Mouse (Mus musculus): Measurements from ENCODE around the gene Jak1. TPM values are rescaled to one million over a fixed set of nuclear protein-coding genes. Genes with fewer than 3 reads are reported as not detected.

Jak1 gene
- polyA plus RNA-seq, 1 experiment: 51.7 TPM

DNA sequence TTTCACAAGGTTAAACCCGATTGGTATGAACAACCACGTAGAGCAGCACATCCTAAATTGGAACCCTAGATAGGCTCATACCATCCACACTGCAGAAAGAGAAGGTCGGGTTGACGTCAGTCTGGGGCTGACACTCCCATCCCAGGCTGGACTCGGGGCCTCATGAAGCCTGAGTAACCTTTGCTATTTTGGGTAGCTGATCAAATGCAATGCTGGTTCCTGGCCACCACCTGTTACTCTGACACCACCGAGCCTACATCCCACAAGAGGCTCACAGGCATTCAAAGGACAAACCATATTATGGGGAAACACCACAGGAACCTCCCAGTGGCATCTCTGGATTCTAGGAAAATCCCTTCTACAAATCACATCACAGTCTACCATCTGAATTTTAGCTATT is 28.3 kb downstream of the Jak1 start:
- H3K27ac ChIP-seq (replicated peaks; ENCODE audit: low read depth, low read length): no peak overlapping the region
- H3K4me3 ChIP-seq (ENCODE audit: insufficient read depth, low read depth, low read length): no peak overlapping the region
- H3K4me1 ChIP-seq (ENCODE audit: control insufficient read depth, insufficient read depth, insufficient read length, low read length): peaks cover 24% of the 10 kb centered on the region

DNA sequence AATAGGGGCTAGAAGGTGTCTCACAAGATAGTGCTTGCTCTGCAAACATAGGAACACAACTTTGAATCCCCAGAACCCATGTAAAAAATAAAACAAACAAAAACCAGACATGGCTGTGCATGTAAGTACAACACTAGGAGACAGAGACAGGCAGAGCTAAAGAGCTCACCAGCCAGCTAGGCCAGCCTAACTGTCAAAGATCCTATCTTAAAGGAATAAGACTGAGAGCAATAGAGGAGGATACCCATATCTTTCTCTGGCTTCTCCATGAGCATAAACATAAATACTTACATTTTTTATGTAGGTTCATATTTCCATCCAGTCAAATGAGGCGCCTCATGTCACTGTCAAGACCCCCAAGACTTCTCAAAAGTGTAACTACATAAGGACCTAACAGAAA is 29.1 kb downstream of the Jak1 start:
- no peak overlapping the region for H3K27ac ChIP-seq (replicated peaks; ENCODE audit: low read depth, low read length)
- H3K4me1 ChIP-seq (ENCODE audit: control insufficient read depth, insufficient read depth, insufficient read length, low read length): peaks cover 24% of the 10 kb centered on the region

DNA sequence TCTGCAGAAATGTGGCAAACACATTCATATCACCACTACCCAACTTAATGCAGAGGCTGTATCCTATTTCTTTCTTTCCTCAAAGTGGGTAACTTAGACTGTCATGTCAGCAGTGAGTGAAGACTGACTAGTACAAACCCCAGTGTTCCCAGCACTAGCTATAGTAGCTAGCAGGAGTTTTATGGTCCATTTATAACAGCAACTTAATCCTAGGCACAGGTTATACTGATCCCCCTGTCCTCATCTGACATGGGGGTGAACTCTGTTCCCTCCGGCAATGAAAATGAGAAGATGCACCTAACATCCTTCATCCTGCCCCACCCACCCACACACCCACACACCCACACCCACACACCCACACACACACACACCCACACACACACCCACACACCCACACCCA is 30.3 kb downstream of the Jak1 start:
- no peak overlapping the region for H3K4me3 ChIP-seq (ENCODE audit: insufficient read depth, low read depth, low read length)
- H3K4me1 ChIP-seq (ENCODE audit: control insufficient read depth, insufficient read depth, insufficient read length, low read length): peaks cover 24% of the 10 kb centered on the region
- no peak overlapping the region for H3K27ac ChIP-seq (replicated peaks; ENCODE audit: low read depth, low read length)

More for the DNA sequence above, 29.1 kb downstream of the Jak1 start:
- no peak overlapping the region for H3K4me3 ChIP-seq (ENCODE audit: insufficient read depth, low read depth, low read length)

DNA sequence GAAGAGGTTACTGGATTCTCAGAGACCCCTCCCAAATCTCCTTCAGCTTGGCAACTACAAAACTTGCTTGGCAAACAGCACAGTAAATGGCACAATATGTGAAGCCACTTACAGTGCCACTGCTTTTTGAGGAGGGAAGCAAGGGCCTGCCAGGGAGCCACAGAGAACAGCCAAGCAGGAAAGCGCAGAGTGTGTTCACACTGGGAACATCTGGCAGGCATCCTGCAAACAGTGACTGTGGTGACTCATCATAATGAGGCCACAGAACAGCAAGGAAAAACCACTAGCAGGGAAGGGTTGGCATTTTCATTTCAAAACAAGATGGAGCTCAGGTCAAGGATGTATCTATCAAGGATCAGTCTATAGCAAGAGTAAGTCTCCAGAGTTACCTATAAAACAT is 30.8 kb downstream of the Jak1 start:
- Histone ChIP-seq H3K4me3 (ENCODE audit: insufficient read depth, low read depth, low read length) (no peak overlapping the region), H3K27ac (replicated peaks; ENCODE audit: low read depth, low read length) (0 out of 2 replicates have a peak overlapping the region, but pooled peaks have one; percentile 2), H3K4me1 (ENCODE audit: control insufficient read depth, insufficient read depth, insufficient read length, low read length) (peaks cover 20% of the 10 kb centered on the region)

GRCm38 (mm10) chr4:101230621-101231020 is 34.5 kb downstream of the Jak1 start:
- Histone ChIP-seq H3K4me1 (ENCODE audit: control insufficient read depth, insufficient read depth, insufficient read length, low read length) (peaks cover 18% of the 10 kb centered on the region), H3K27ac (replicated peaks; ENCODE audit: low read depth, low read length) (no peak overlapping the region), H3K4me3 (ENCODE audit: insufficient read depth, low read depth, low read length) (no peak overlapping the region)

DNA sequence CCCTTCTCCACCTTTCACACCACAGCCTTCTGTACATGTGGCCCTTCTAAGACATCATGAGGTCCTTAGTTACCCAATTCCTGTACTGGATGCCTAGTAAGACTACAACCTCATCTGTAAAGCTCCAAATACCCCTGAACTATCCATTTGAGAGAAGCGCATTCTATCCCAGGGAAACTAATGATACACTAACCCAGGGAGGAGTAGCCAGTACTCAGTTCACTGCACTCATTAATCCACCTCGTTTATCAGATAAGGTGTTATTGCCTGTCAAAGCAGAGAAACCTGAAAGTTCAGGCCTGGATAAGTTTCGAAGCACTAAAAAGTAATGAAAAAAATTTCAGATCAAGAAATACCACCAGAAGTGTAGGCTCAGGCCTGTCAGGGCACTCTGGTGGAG is 37.7 kb downstream of the Jak1 start:
- H3K27ac ChIP-seq (replicated peaks; ENCODE audit: low read depth, low read length): no peak overlapping the region
- no peak overlapping the region for H3K4me3 ChIP-seq (ENCODE audit: insufficient read depth, low read depth, low read length)
- H3K4me1 ChIP-seq (ENCODE audit: control insufficient read depth, insufficient read depth, insufficient read length, low read length): peaks cover 16% of the 10 kb centered on the region

- Histone ChIP-seq H3K4me3 (ENCODE audit: insufficient read depth, low read depth, low read length) (no peak overlapping the region), H3K27ac (replicated peaks; ENCODE audit: low read depth, low read length) (no peak overlapping the region), H3K4me1 (ENCODE audit: control insufficient read depth, insufficient read depth, insufficient read length, low read length) (peaks cover 19% of the 10 kb centered on the region)
Measured at GRCm38 (mm10) chr4:101225984-101226383, 39.1 kb downstream of the Jak1 start.

DNA sequence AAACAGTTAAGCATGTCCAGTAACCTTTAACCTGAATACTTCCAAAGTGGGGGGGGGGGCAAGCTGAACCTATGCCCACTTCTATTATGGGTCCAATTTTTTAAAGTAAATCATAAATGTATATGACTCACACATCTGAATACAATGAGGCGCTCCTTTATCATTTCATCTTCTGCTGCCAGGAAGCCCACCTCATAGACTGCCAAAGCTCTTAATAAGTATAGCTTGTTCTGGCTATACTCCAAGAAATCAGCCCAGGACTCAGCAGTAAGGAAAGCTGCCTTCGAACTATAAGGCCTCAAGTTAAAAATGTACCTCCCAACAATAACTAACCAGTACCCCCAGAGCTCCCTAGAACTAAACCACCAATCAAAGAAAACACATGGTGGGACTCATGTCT is 44.1 kb downstream of the Jak1 start:
- H3K4me1 ChIP-seq (ENCODE audit: control insufficient read depth, insufficient read depth, insufficient read length, low read length): peaks cover 33% of the 10 kb centered on the region
- no peak overlapping the region for H3K4me3 ChIP-seq (ENCODE audit: insufficient read depth, low read depth, low read length)
- H3K27ac ChIP-seq (replicated peaks; ENCODE audit: low read depth, low read length): peak overlapping the region; percentile 82; the same call in 1 of the 2 replicates

- Histone ChIP-seq H3K27ac (replicated peaks; ENCODE audit: low read depth, low read length) (peak overlapping the region; percentile 26; the same call in 1 of the 2 replicates), H3K4me3 (ENCODE audit: insufficient read depth, low read depth, low read length) (no peak overlapping the region), H3K4me1 (ENCODE audit: control insufficient read depth, insufficient read depth, insufficient read length, low read length) (peaks cover 33% of the 10 kb centered on the region)
Measured at GRCm38 (mm10) chr4:101219839-101220238, 45.2 kb downstream of the Jak1 start.

GRCm38 (mm10) chr4:101217026-101217540 is 48.0 kb downstream of the Jak1 start:
- H3K4me3 ChIP-seq (ENCODE audit: insufficient read depth, low read depth, low read length): no peak overlapping the region
- peaks cover 32% of the 10 kb centered on the region for H3K4me1 ChIP-seq (ENCODE audit: control insufficient read depth, insufficient read depth, insufficient read length, low read length)
- peak overlapping the region; percentile 10; the same call in 1 of the 2 replicates for H3K27ac ChIP-seq (replicated peaks; ENCODE audit: low read depth, low read length)

DNA sequence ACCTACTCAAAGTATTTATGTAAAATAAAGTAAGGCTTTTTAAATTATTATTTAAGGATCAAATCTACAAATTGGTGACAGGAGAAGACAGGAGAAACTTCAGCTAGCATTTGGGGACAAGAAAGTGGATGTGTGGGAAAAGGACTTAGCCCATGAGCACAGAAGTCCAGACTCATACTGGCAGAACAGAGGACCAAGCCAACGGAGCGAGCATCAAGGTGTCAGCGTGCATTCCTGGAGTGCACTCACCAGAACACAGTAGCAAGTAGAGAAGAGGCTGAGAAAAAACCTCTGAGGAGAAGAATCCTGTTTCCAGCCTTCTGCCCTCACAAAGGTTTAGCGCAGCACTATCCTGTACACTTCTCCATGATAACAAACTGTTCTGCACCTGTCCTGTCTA is 48.8 kb downstream of the Jak1 start:
- H3K4me1 ChIP-seq (ENCODE audit: control insufficient read depth, insufficient read depth, insufficient read length, low read length): peaks cover 30% of the 10 kb centered on the region
- H3K4me3 ChIP-seq (ENCODE audit: insufficient read depth, low read depth, low read length): no peak overlapping the region
- H3K27ac ChIP-seq (replicated peaks; ENCODE audit: low read depth, low read length): 0 out of 2 replicates have a peak overlapping the region, but pooled peaks have one; percentile 6

GRCm38 (mm10) chr4:101213477-101213876 is 51.6 kb downstream of the Jak1 start:
- peaks cover 18% of the 10 kb centered on the region for H3K4me1 ChIP-seq (ENCODE audit: control insufficient read depth, insufficient read depth, insufficient read length, low read length)
- H3K27ac ChIP-seq (replicated peaks; ENCODE audit: low read depth, low read length): 0 out of 2 replicates have a peak overlapping the region, but pooled peaks have one; percentile 28

DNA sequence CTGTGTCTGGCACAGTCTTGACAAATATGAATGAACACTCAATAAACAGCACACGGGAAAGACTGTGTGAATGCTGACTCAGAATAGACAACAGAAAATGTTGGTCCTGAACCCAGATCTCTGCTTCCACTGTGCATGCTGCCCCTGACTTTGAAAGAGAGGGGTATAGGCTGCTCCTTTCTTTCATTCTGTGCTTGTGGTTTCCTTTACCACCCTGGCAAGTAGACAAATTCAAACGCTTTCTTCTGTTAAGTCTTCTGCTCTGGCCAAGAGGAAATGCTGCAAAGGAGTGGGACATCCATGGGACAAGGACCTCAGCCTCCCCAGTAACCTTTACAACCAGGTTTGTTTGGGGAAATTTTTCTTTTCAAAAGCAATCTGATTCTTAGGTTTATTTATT is 57.6 kb downstream of the Jak1 start:
- Histone ChIP-seq H3K4me3 (ENCODE audit: insufficient read depth, low read depth, low read length) (no peak overlapping the region), H3K4me1 (ENCODE audit: control insufficient read depth, insufficient read depth, insufficient read length, low read length) (peaks cover 6% of the 10 kb centered on the region), H3K27ac (replicated peaks; ENCODE audit: low read depth, low read length) (no peak overlapping the region)

More at GRCm38 (mm10) chr4:101213477-101213876, 51.6 kb downstream of the Jak1 start:
- H3K4me3 ChIP-seq (ENCODE audit: insufficient read depth, low read depth, low read length): no peak overlapping the region

GRCm38 (mm10) chr4:101203518-101203917 is 61.6 kb downstream of the Jak1 start:
- H3K4me1 ChIP-seq (ENCODE audit: control insufficient read depth, insufficient read depth, insufficient read length, low read length): peaks cover 19% of the 10 kb centered on the region
- H3K4me3 ChIP-seq (ENCODE audit: insufficient read depth, low read depth, low read length): no peak overlapping the region
- H3K27ac ChIP-seq (replicated peaks; ENCODE audit: low read depth, low read length): no peak overlapping the region

DNA sequence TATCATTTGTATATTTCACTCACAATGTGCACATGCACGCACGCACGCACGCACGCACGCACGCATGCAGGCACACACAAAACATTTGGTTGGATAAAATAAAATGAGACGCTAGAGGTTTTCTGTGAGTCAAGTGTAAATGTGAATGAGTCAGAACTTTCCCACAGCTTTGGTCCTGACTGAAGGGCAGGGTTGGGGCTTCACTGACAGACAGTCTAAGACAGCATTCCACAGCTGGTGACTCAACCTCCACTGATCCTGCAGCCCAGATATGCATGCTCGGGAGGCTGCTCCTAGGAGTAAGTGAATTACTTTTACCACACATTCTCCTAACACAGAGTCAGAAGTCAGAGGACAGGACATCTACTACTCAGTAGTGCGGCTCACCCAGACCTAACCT is 62.5 kb downstream of the Jak1 start:
- H3K4me1 ChIP-seq (ENCODE audit: control insufficient read depth, insufficient read depth, insufficient read length, low read length): peaks cover 20% of the 10 kb centered on the region
- no peak overlapping the region for H3K27ac ChIP-seq (replicated peaks; ENCODE audit: low read depth, low read length)
- H3K4me3 ChIP-seq (ENCODE audit: insufficient read depth, low read depth, low read length): no peak overlapping the region

- Histone ChIP-seq H3K4me3 (ENCODE audit: insufficient read depth, low read depth, low read length) (no peak overlapping the region), H3K4me1 (ENCODE audit: control insufficient read depth, insufficient read depth, insufficient read length, low read length) (peaks cover 21% of the 10 kb centered on the region), H3K27ac (replicated peaks; ENCODE audit: low read depth, low read length) (no peak overlapping the region)
Measured at GRCm38 (mm10) chr4:101199433-101200081, 65.5 kb downstream of the Jak1 start.

All from brown adipose tissue, adult 24 weeks (tissue).